Mouse (Mus musculus): Measurements from ENCODE around the gene Pcdh15.

DNA sequence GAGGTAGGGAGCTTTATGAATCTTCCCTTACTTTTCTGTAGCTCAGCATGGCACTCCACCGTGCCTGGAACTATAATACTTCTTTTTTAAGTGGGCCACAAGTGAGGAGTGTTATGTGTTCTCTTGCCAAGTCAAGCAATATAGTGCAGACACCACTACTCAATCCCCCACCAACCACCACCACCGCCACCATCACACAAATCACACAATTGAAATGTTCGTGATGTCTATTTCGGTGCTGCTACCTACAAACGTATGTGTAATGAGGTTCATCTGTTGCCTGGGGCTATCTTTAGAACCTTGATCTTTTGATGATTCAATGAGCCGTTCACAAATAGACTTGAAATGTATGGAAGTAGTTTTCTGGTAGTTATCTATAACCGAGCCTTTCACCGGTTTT is 1304.0 kb downstream of the Pcdh15 start:
- TF ChIP-seq REST (IDR thresholded peaks at IDR 0.05; ENCODE audit: insufficient read depth, insufficient read length) (no peak), POLR2A (IDR thresholded peaks at IDR 0.05; ENCODE audit: insufficient read length, low read depth) (no peak), MAX (IDR thresholded peaks at IDR 0.05; ENCODE audit: low read depth) (no peak), MYOD1 (IDR thresholded peaks at IDR 0.05; ENCODE audit: control insufficient read depth in 1 of 3, insufficient read length in 2 of 3, low read depth in 2 of 3) (no peak), POLR2AphosphoS2 (IDR thresholded peaks at IDR 0.05; ENCODE audit: insufficient read length, low read depth) (no peak), E2F4 (IDR thresholded peaks at IDR 0.05; ENCODE audit: insufficient read depth) (no peak)
